ENCODE assay signal across 5 mouse cellular contexts in the genomic region with DNA sequence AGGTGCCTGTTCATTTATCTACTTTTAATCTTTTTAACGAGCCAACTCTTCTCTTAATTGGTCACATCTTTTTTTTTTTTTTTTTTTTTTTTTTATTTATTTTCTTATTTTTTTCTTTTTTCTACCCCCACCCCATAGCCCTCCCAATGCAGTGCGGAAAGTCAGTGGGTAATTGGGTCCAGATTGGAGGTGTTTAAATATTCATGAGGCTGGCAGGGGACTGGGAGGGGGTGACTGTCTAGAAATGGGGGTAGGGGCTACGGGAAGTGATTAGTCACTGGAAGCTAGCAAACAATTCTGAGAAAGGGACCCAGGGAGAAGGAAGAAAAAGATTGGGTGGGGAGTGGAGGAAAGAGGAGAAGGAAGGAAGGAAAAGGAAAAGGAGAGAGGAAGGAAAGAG.
DNase-seq lines count a peak whose midpoint lies in the region; ATAC-seq and TF ChIP-seq lines count a peak whose summit lies in the region.
"Not testable (repeated sequence)": the region's sequence is repeated elsewhere in the genome, so short reads cannot be mapped to it uniquely, and the experiment has no call there.

No protein-coding gene starts in this region.

- WGBS in forebrain, embryonic 11.5 days = 60% methylated on average over 2 of the region's 3 CpGs
- WGBS in forebrain, embryonic 13.5 days = 44% methylated on average over 2 of the region's 3 CpGs
- 45% methylated on average over 2 of the region's 3 CpGs for WGBS in forebrain, embryonic 15.5 days
- 39% methylated on average over 2 of the region's 3 CpGs for WGBS in forebrain, postnatal 0 days
- WGBS in midbrain, embryonic 11.5 days = 67% methylated on average over 2 of the region's 3 CpGs

- H3K9ac ChIP-seq in forebrain, embryonic 11.5 days (ENCODE audit: low read length); forebrain, embryonic 13.5 days; forebrain, embryonic 15.5 days (replicated peaks); forebrain, postnatal 0 days; midbrain, embryonic 11.5 days (ENCODE audit: low read length): not testable (repeated sequence)

- not testable (repeated sequence) for H3K27ac ChIP-seq in forebrain, embryonic 11.5 days (ENCODE audit: low read depth, low read length); forebrain, embryonic 13.5 days; forebrain, embryonic 15.5 days (replicated peaks); forebrain, postnatal 0 days (ENCODE audit: low read depth, low read length); midbrain, embryonic 11.5 days (ENCODE audit: low read depth, low read length)

- not testable (repeated sequence) for H3K4me1 ChIP-seq in forebrain, embryonic 11.5 days (replicated peaks; ENCODE audit: control insufficient read depth, insufficient read depth, low read length); forebrain, embryonic 13.5 days; forebrain, embryonic 15.5 days; forebrain, postnatal 0 days (ENCODE audit: insufficient read depth); midbrain, embryonic 11.5 days (ENCODE audit: control insufficient read depth, insufficient read depth, low read length)

- H3K9me3 ChIP-seq in forebrain, embryonic 11.5 days (ENCODE audit: control insufficient read depth, low read length); forebrain, embryonic 13.5 days (replicated peaks); forebrain, embryonic 15.5 days; forebrain, postnatal 0 days (ENCODE audit: low read length); midbrain, embryonic 11.5 days (ENCODE audit: control insufficient read depth, low read length): not testable (repeated sequence)

- TF ChIP-seq CTCF in forebrain, postnatal 0 days (IDR thresholded peaks at IDR 0.05; ENCODE audit: low read depth) = not testable (repeated sequence)

- ATAC-seq in forebrain, embryonic 11.5 days (replicated peaks; ENCODE audit: low FRiP score) = peak; percentile 77; the same call in 1 of the 2 replicates
- ATAC-seq in forebrain, embryonic 13.5 days = peak; percentile 80; the same call in 1 of the 2 replicates
- ATAC-seq in forebrain, embryonic 15.5 days (replicated peaks) = peak; percentile 78; the same call in 1 of the 2 replicates
- ATAC-seq in forebrain, postnatal 0 days = 0 out of 2 replicates have a peak, but pooled peaks have one; percentile 36
- ATAC-seq in midbrain, embryonic 11.5 days (ENCODE audit: low FRiP score) = 0 out of 2 replicates have a peak, but pooled peaks have one; percentile 50

- H3K4me2 ChIP-seq in forebrain, embryonic 11.5 days (ENCODE audit: low read depth, low read length, severe bottlenecking); forebrain, embryonic 13.5 days; forebrain, embryonic 15.5 days (replicated peaks); forebrain, postnatal 0 days (ENCODE audit: low read depth); midbrain, embryonic 11.5 days: not testable (repeated sequence)

- not testable (repeated sequence) for H3K4me3 ChIP-seq in forebrain, embryonic 11.5 days (ENCODE audit: low read depth, low read length); forebrain, embryonic 13.5 days; forebrain, embryonic 15.5 days; forebrain, postnatal 0 days (ENCODE audit: low read depth, low read length); midbrain, embryonic 11.5 days (ENCODE audit: low read depth, low read length)

- not testable (repeated sequence) for H3K27me3 ChIP-seq in forebrain, embryonic 11.5 days (ENCODE audit: control insufficient read depth, insufficient read depth, low read length); forebrain, embryonic 13.5 days; forebrain, embryonic 15.5 days; forebrain, postnatal 0 days (ENCODE audit: insufficient read depth, low read length); midbrain, embryonic 11.5 days (ENCODE audit: control insufficient read depth, insufficient read depth, low read length)

- not testable (repeated sequence) for DNase-seq in forebrain, embryonic 11.5 days (ENCODE audit: low spot score); forebrain, postnatal 0 days; midbrain, embryonic 11.5 days (ENCODE audit: low spot score, missing footprints)

- not testable (repeated sequence) for H3K36me3 ChIP-seq in forebrain, embryonic 11.5 days (ENCODE audit: control insufficient read depth, insufficient read depth, low read length); forebrain, embryonic 13.5 days (ENCODE audit: poor library complexity, severe bottlenecking); forebrain, embryonic 15.5 days; forebrain, postnatal 0 days (ENCODE audit: insufficient read depth); midbrain, embryonic 11.5 days (ENCODE audit: control insufficient read depth, insufficient read depth, low read length)
